ENCODE assay signal across 7 mouse cellular contexts in genomic region chr11:106750121-106750751, GRCm38 (mm10). TPM values are rescaled to one million over a fixed set of nuclear protein-coding genes. Genes with fewer than 3 reads are reported as not detected.
A peak's percentile ranks its signal among the peaks of the same experiment; 100 is the strongest.
DNase-seq lines count a peak whose midpoint lies in the region; ATAC-seq lines count a peak whose summit lies in the region.

Gene Pecam1, minus strand, starts transcription at chr11:106750628.

- DNase-seq in CD8-positive naive resting alpha-beta T cell, adult 2 months (ENCODE audit: low read depth in 2 of 2, low spot score in 2 of 2): peak; percentile 66 to 74
- no peak for DNase-seq in adrenal gland, adult 8-10 months
- no peak for DNase-seq in gastrocnemius, postnatal 25 days
- peak; percentile 42 for DNase-seq in lung, postnatal 36 days
- DNase-seq in thymus, adult 18-20 months: peak; percentile 42 to 76
- DNase-seq in kidney, postnatal 14 days: no peak

- ATAC-seq in inflammation-experienced regulatory T-cells, adult 6 months: peak; percentile 81

RNA-seq across cellular contexts. Expression of gene Pecam1, which starts in this region (rescaled TPM):
- 10 to 100 TPM; 59.0 to 91.0 (median 69.9) TPM for total RNA-seq in adrenal gland, adult 8-10 months (2022)
- total RNA-seq in gastrocnemius, postnatal 25 days (2021): 10 to 100 TPM; 32.2 to 50.6 TPM
- polyA plus RNA-seq in inflammation-experienced regulatory T-cells, adult 6 months (2017; shearing (Covaris generic)): 100 to 1,000 TPM in 2 of 3 experiments, 10 to 100 TPM in 1; 44.4 to 106 (median 100) TPM

Comparison
In these comparisons a context has a peak if more than half of its experiments do, and no peak if none do; other contexts are left out.
1. DNase-seq: peak in CD8-positive naive resting alpha-beta T cell, adult 2 months (2 of 2), lung, postnatal 36 days (single experiment) and thymus, adult 18-20 months (2 of 2); none in adrenal gland, adult 8-10 months (single experiment), gastrocnemius, postnatal 25 days (single experiment) and kidney, postnatal 14 days (single experiment).